Mouse (Mus musculus) midbrain, embryonic 12.5 days (tissue): ENCODE measurements at regions not wholly inside any gene's neighbourhood (a gene's known extent, or its start where the extent isn't known, plus 50 kb on each side); places are given as distances from the start of the nearest gene placed in this dataset.

ENCODE experiments used
- ATAC-seq: fragments of 200-750 bp; cut with Nextera tagmentation; 2 replicates; pipeline ENCODE4 v1.8.0; 2017; ENCODE audit warnings: low read depth, moderate TSS enrichment, moderate library complexity; ENCODE audit not compliant: low FRiP score
- H3K27ac ChIP-seq: fragments of 300-500 bp; sonication (generic); replicated peaks from 2 replicates; pipeline ENCODE4 v1.5.1; 2016; ENCODE audit warnings: mild to moderate bottlenecking
- H3K27me3 ChIP-seq: fragments of 300-500 bp; sonication (generic); 2 replicates; pipeline ENCODE4 v1.6.1; 2016; ENCODE audit warnings: mild to moderate bottlenecking
- H3K36me3 ChIP-seq: fragments of 300-500 bp; sonication (generic); 2 replicates; pipeline ENCODE4 v1.6.1; 2016
- H3K4me1 ChIP-seq: fragments of 300-500 bp; sonication (generic); 2 replicates; pipeline ENCODE4 v1.6.1; 2016
- H3K4me2 ChIP-seq: fragments of 300-500 bp; sonication (generic); replicated peaks from 2 replicates; pipeline ENCODE4 v1.6.1; 2016; ENCODE audit warnings: mild to moderate bottlenecking, moderate library complexity
- H3K4me3 ChIP-seq: fragments of 300-500 bp; sonication (generic); 2 replicates; pipeline ENCODE4 v1.5.1; 2016; ENCODE audit warnings: mild to moderate bottlenecking
- H3K9ac ChIP-seq: fragments of 300-500 bp; sonication (generic); replicated peaks from 2 replicates; pipeline ENCODE4 v1.6.1; 2016; ENCODE audit warnings: mild to moderate bottlenecking, moderate library complexity
- H3K9me3 ChIP-seq: fragments of 300-500 bp; sonication (generic); 2 replicates; pipeline ENCODE4 v1.6.1; 2016; ENCODE audit warnings: mild to moderate bottlenecking
- WGBS: fragments of 180-500 bp; shearing (Covaris S2); methylation state at CpG from one replicate; pipeline ENCODE4 v1.1.7; 2016; 5-methylcytosine and 5-hydroxymethylcytosine counted together

GRCm38 (mm10) chr12:17113465-17114177 is 63.1 kb downstream of the Kcnf1 start:
- WGBS: 83% methylated on average over 12 of the region's 12 CpGs
- H3K27me3 ChIP-seq: no peaks in the 10 kb centered on the region

GRCm38 (mm10) chr12:17112781-17113464 is 63.8 kb downstream of the Kcnf1 start:
- no peaks in the 10 kb centered on the region for H3K9me3 ChIP-seq
- H3K27me3 ChIP-seq: no peaks in the 10 kb centered on the region
- no peak for ATAC-seq
- H3K27ac ChIP-seq: no peak overlapping the region
- H3K4me1 ChIP-seq: no peaks in the 10 kb centered on the region
- H3K36me3 ChIP-seq: no peaks in the 10 kb centered on the region
- H3K9ac ChIP-seq: no peak overlapping the region
- H3K4me3 ChIP-seq: no peak overlapping the region
- no peak overlapping the region for H3K4me2 ChIP-seq
- WGBS: 92% methylated on average over 7 of the region's 7 CpGs

More at GRCm38 (mm10) chr12:17113465-17114177, 63.1 kb downstream of the Kcnf1 start:
- no peaks in the 10 kb centered on the region for H3K4me1 ChIP-seq
- no peak for ATAC-seq
- no peak overlapping the region for H3K4me3 ChIP-seq
- no peaks in the 10 kb centered on the region for H3K9me3 ChIP-seq
- H3K9ac ChIP-seq: no peak overlapping the region
- no peaks in the 10 kb centered on the region for H3K36me3 ChIP-seq
- no peak overlapping the region for H3K4me2 ChIP-seq
- no peak overlapping the region for H3K27ac ChIP-seq

- H3K9ac ChIP-seq: no peak overlapping the region
- H3K4me2 ChIP-seq: no peak overlapping the region
- no peaks in the 10 kb centered on the region for H3K4me1 ChIP-seq
- no peak overlapping the region for H3K27ac ChIP-seq
- H3K9me3 ChIP-seq: no peaks in the 10 kb centered on the region
- WGBS: 88% methylated on average over 1 of the region's 1 CpGs
- ATAC-seq: no peak
- no peaks in the 10 kb centered on the region for H3K27me3 ChIP-seq
- H3K36me3 ChIP-seq: no peaks in the 10 kb centered on the region
- no peak overlapping the region for H3K4me3 ChIP-seq
Observed at GRCm38 (mm10) chr12:17106220-17106619, 70.5 kb downstream of the Kcnf1 start.

GRCm38 (mm10) chr12:17105057-17105712 is 71.5 kb downstream of the Kcnf1 start:
- H3K9me3 ChIP-seq: no peaks in the 10 kb centered on the region
- H3K4me3 ChIP-seq: no peak overlapping the region
- H3K9ac ChIP-seq: no peak overlapping the region
- no peak overlapping the region for H3K4me2 ChIP-seq
- ATAC-seq: no peak
- 87% methylated on average over 6 of the region's 6 CpGs for WGBS
- H3K27ac ChIP-seq: no peak overlapping the region
- H3K27me3 ChIP-seq: no peaks in the 10 kb centered on the region
- no peaks in the 10 kb centered on the region for H3K4me1 ChIP-seq
- no peaks in the 10 kb centered on the region for H3K36me3 ChIP-seq

GRCm38 (mm10) chr12:17101842-17102241 is 74.8 kb downstream of the Kcnf1 start:
- H3K4me1 ChIP-seq: no peaks in the 10 kb centered on the region
- no peak overlapping the region for H3K4me2 ChIP-seq
- H3K27me3 ChIP-seq: no peaks in the 10 kb centered on the region
- H3K4me3 ChIP-seq: no peak overlapping the region
- 92% methylated on average over 3 of the region's 3 CpGs for WGBS
- ATAC-seq: no peak
- no peaks in the 10 kb centered on the region for H3K9me3 ChIP-seq
- H3K27ac ChIP-seq: no peak overlapping the region
- H3K36me3 ChIP-seq: no peaks in the 10 kb centered on the region
- H3K9ac ChIP-seq: no peak overlapping the region

GRCm38 (mm10) chr12:17097800-17098271 is 78.9 kb downstream of the Kcnf1 start:
- Histone ChIP-seq H3K4me1 (no peaks in the 10 kb centered on the region), H3K4me2 (peak overlapping the region; percentile 14; the same call in 1 of the 2 replicates), H3K9me3 (no peaks in the 10 kb centered on the region), H3K4me3 (no peak overlapping the region), H3K27ac (peak overlapping the region; percentile 52), H3K9ac (no peak overlapping the region; the same call in 1 of the 2 replicates), H3K36me3 (no peaks in the 10 kb centered on the region), H3K27me3 (no peaks in the 10 kb centered on the region)
- ATAC-seq: peak; percentile 52; the same call in 1 of the 2 replicates
- WGBS: 57% methylated on average over 15 of the region's 15 CpGs

GRCm38 (mm10) chr12:17094758-17095157 is 81.9 kb downstream of the Kcnf1 start:
- Histone ChIP-seq H3K4me2 (no peak overlapping the region), H3K4me1 (no peaks in the 10 kb centered on the region), H3K27me3 (no peaks in the 10 kb centered on the region), H3K9me3 (no peaks in the 10 kb centered on the region), H3K27ac (no peak overlapping the region), H3K36me3 (no peaks in the 10 kb centered on the region), H3K4me3 (no peak overlapping the region), H3K9ac (no peak overlapping the region)
- WGBS: 94% methylated on average over 4 of the region's 4 CpGs
- no peak for ATAC-seq

GRCm38 (mm10) chr12:17093772-17094171 is 82.2 kb upstream of the 2410004P03Rik start:
- no peak overlapping the region for H3K9ac ChIP-seq
- H3K4me3 ChIP-seq: no peak overlapping the region
- no peaks in the 10 kb centered on the region for H3K9me3 ChIP-seq
- ATAC-seq: no peak
- no peak overlapping the region for H3K4me2 ChIP-seq
- WGBS: 57% methylated on average over 3 of the region's 3 CpGs
- no peaks in the 10 kb centered on the region for H3K4me1 ChIP-seq
- H3K27ac ChIP-seq: no peak overlapping the region
- H3K36me3 ChIP-seq: no peaks in the 10 kb centered on the region
- H3K27me3 ChIP-seq: no peaks in the 10 kb centered on the region

GRCm38 (mm10) chr12:17091058-17091457 is 79.5 kb upstream of the 2410004P03Rik start:
- 80% methylated on average over 10 of the region's 10 CpGs for WGBS
- Histone ChIP-seq H3K4me3 (no peak overlapping the region), H3K9ac (no peak overlapping the region), H3K36me3 (no peaks in the 10 kb centered on the region), H3K27me3 (no peaks in the 10 kb centered on the region; the same call in 1 of the 2 replicates), H3K4me2 (no peak overlapping the region), H3K9me3 (no peaks in the 10 kb centered on the region), H3K4me1 (no peaks in the 10 kb centered on the region), H3K27ac (no peak overlapping the region)
- ATAC-seq: no peak

GRCm38 (mm10) chr12:17089710-17090339 is 78.3 kb upstream of the 2410004P03Rik start:
- no peak overlapping the region for H3K27ac ChIP-seq
- 52% methylated on average over 7 of the region's 7 CpGs for WGBS
- ATAC-seq: 0 out of 2 replicates have a peak, but pooled peaks have one; percentile 38

GRCm38 (mm10) chr12:17087388-17087787 is 75.9 kb upstream of the 2410004P03Rik start:
- Histone ChIP-seq H3K4me1 (no peaks in the 10 kb centered on the region), H3K9me3 (no peaks in the 10 kb centered on the region), H3K27me3 (no peaks in the 10 kb centered on the region; the same call in 1 of the 2 replicates), H3K9ac (no peak overlapping the region), H3K4me3 (no peak overlapping the region), H3K4me2 (no peak overlapping the region), H3K27ac (no peak overlapping the region), H3K36me3 (no peaks in the 10 kb centered on the region)
- 43% methylated on average over 3 of the region's 3 CpGs for WGBS
- ATAC-seq: no peak

More at GRCm38 (mm10) chr12:17089710-17090339, 78.3 kb upstream of the 2410004P03Rik start:
- Histone ChIP-seq H3K9me3 (no peaks in the 10 kb centered on the region), H3K4me3 (no peak overlapping the region), H3K36me3 (no peaks in the 10 kb centered on the region), H3K4me2 (no peak overlapping the region), H3K9ac (no peak overlapping the region), H3K4me1 (no peaks in the 10 kb centered on the region), H3K27me3 (no peaks in the 10 kb centered on the region; the same call in 1 of the 2 replicates)
